Mouse (Mus musculus) hindbrain, embryonic 10.5 days (tissue): ENCODE measurements around the gene Ryr3. TPM values are rescaled to one million over a fixed set of nuclear protein-coding genes. Genes with fewer than 3 reads are reported as not detected.

Source experiments
- DNase-seq: peaks from one replicate; pipeline ENCODE4 v3.0.0-alpha.2; 2017; ENCODE audit warnings: low spot score
- H3K27ac ChIP-seq: fragments of 300-500 bp; sonication (generic); 2 replicates; pipeline ENCODE4 v1.5.1; 2016; ENCODE audit warnings: mild to moderate bottlenecking, moderate library complexity
- H3K27me3 ChIP-seq: fragments of 300-500 bp; sonication (generic); 2 replicates; pipeline ENCODE4 v1.6.1; 2016; ENCODE audit warnings: mild to moderate bottlenecking; ENCODE audit not compliant: poor library complexity, insufficient read depth, severe bottlenecking
- H3K36me3 ChIP-seq: fragments of 300-500 bp; sonication (generic); 2 replicates; pipeline ENCODE4 v1.6.1; 2016; ENCODE audit warnings: mild to moderate bottlenecking, moderate library complexity
- H3K4me1 ChIP-seq: fragments of 300-500 bp; sonication (generic); replicated peaks from 2 replicates; pipeline ENCODE4 v1.6.1; 2016; ENCODE audit warnings: mild to moderate bottlenecking
- H3K4me3 ChIP-seq: fragments of 300-500 bp; sonication (generic); 2 replicates; pipeline ENCODE4 v1.5.1; 2016; ENCODE audit warnings: mild to moderate bottlenecking, moderate library complexity
- H3K9me3 ChIP-seq: fragments of 300-500 bp; sonication (generic); 2 replicates; pipeline ENCODE4 v1.6.1; 2016; ENCODE audit warnings: mild to moderate bottlenecking, moderate library complexity
- WGBS: fragments of 180-500 bp; shearing (Covaris S2); methylation state at CpG from one replicate; pipeline ENCODE4 v1.1.7; 2016; 5-methylcytosine and 5-hydroxymethylcytosine counted together
- polyA plus RNA-seq: library from polyadenylated mRNA; unstranded; fragments of >200 nt; fragmentation: Nextera tagmentation; extraction: Ambion mirVana; gene quantifications from 2 replicates; pipeline ENCODE4 v1.2.1, GENCODE M21; 2016

Gene Ryr3
- polyA plus RNA-seq, 1 experiment from 2014 or later = 0.47 TPM

DNA sequence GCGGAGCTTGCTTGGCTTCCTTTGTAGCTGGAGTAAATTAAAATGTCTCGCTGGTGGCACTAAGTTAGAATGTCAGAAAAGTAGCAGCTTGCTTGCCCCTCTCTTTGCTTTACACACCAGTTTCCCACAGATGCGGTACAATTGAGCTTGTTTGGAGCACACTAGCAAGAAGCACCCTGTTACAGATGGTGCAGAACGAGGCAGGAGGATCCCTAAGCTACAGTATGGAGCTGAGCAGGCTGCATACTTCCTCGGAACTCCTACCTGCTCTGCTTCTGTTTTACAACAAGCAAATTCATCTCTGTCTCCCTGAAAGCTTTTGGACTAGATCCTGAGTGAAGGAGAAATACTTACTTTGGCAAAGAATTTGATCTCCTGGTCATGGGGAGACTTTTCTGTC is 465.5 kb downstream of the Ryr3 start:
- Histone ChIP-seq H3K4me3 (no peak overlapping the region), H3K36me3 (no peaks in the 10 kb centered on the region), H3K4me1 (no peaks in the 10 kb centered on the region), H3K27me3 (no peaks in the 10 kb centered on the region), H3K9me3 (no peaks in the 10 kb centered on the region), H3K27ac (no peak overlapping the region)
- WGBS = 89% methylated on average over 5 of the region's 5 CpGs
- DNase-seq = no peak

DNA sequence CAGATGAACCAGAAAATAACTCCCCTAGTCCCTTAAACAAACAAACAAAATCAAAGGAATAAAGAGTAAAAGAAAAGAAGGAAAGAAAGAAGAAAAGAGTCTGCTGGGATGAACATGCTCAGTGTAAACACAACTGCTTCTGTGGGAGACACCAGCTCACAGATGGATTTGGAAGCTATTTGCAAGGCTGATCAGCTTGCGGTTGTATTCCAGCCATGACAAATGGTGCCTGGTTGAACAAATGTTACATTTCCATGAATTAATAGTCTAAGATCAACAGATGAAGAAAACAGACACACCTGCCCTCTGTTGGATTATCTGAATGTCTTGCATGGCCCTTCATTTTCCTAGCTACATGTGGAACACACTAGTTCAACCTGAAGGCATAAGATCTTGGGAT is 468.4 kb downstream of the Ryr3 start:
- no peaks in the 10 kb centered on the region for H3K36me3 ChIP-seq
- no peaks in the 10 kb centered on the region for H3K4me1 ChIP-seq
- no peak for DNase-seq
- H3K27ac ChIP-seq = no peak overlapping the region
- WGBS = 91% methylated on average over 1 of the region's 1 CpGs
- H3K27me3 ChIP-seq = no peaks in the 10 kb centered on the region
- no peaks in the 10 kb centered on the region for H3K9me3 ChIP-seq
- H3K4me3 ChIP-seq = no peak overlapping the region

DNA sequence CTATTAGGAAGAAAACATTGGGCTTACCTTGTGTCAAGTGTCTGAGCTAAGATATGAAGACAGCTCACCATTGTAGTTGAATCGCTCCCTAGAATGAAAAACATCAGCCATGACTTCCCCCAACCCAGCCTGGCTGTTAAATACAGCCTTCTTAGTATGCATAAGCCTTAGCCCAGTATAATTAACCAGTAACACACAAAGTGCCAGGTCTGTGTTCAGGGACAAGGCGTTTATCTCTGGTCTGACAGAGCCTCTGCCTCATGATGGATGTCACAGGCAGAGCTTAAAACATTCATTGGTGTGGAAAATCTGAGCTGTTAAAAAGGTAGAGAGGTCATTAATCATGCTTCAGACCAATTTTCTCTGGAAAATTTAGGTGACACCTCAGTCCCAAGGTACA is 484.0 kb downstream of the Ryr3 start:
- 66% methylated on average over 2 of the region's 2 CpGs for WGBS
- Histone ChIP-seq H3K9me3 (no peaks in the 10 kb centered on the region), H3K4me3 (no peak overlapping the region), H3K4me1 (no peaks in the 10 kb centered on the region; the same call in 1 of the 2 replicates), H3K27ac (no peak overlapping the region), H3K36me3 (no peaks in the 10 kb centered on the region), H3K27me3 (no peaks in the 10 kb centered on the region)
- DNase-seq = peak; percentile 12

DNA sequence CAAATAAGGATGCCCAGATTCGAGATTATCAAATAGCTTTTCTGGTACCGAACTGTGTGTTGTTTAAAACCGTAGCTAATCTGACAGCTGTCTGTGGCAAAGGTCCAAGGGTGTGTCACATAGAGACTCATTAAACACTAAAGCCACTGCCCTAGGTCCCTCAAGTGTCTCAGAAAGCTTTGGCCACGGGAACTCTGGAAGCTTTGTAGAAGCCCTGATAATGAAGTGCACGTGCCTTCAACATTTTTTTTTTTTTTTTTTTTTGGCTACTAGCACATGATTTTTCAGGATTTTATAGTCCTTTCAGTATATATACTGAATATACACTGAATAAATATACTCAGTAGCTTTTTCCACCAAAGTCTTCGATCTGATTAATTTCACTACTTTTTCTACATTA is 489.1 kb downstream of the Ryr3 start:
- no peak for DNase-seq
- H3K36me3 ChIP-seq = no peaks in the 10 kb centered on the region
- H3K9me3 ChIP-seq = no peaks in the 10 kb centered on the region
- 62% methylated on average over 6 of the region's 6 CpGs for WGBS
- peaks cover 3% of the 10 kb centered on the region; the same call in 1 of the 2 replicates for H3K4me1 ChIP-seq
- no peaks in the 10 kb centered on the region for H3K27me3 ChIP-seq
- H3K27ac ChIP-seq = no peak overlapping the region
- no peak overlapping the region for H3K4me3 ChIP-seq

DNA sequence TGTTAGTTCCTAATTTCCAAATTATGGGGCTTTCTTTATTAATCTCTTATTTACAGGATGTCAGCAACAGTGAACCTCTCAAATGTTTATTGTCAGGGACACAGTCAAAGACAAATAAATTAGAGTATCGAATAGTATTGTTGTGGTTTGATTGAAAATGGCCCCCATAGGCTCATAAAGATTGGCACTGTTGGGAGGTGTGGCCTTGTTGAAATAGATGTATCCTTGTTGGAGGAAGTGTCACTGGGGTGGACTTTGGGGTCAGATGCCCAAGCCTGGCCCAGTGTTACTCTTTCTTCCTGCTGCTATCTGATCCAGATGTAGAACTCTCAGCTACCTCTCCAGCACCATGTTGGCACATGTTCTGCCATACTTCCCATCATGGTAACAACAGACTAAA is 495.7 kb downstream of the Ryr3 start:
- DNase-seq = no peak
- H3K27ac ChIP-seq = no peak overlapping the region
- 84% methylated on average over 1 of the region's 1 CpGs for WGBS
- no peaks in the 10 kb centered on the region for H3K27me3 ChIP-seq
- H3K9me3 ChIP-seq = no peaks in the 10 kb centered on the region
- peaks cover 11% of the 10 kb centered on the region for H3K4me1 ChIP-seq
- no peak overlapping the region for H3K4me3 ChIP-seq
- no peaks in the 10 kb centered on the region for H3K36me3 ChIP-seq

DNA sequence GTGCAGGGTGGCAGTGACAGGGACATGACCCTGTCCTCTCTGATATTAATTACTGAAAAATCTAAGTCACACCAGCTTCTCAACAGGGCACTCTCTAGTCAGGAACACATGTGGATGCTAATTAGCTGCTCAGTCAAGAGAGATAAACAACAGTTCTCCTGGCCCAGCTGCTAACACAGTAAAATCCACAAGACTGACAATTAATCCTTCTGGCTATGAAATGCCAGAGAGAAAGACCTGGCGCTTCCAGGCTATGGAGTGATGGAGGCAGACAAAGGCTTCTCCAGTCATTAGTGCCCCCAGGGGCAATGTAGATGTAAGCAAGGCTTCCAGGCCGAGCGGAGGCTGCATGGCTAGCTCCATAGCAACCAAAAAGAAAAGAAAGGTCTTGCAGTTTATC is 496.2 kb downstream of the Ryr3 start:
- Histone ChIP-seq H3K9me3 (no peaks in the 10 kb centered on the region), H3K36me3 (no peaks in the 10 kb centered on the region), H3K27ac (peak overlapping the region; percentile 69), H3K27me3 (no peaks in the 10 kb centered on the region), H3K4me3 (no peak overlapping the region), H3K4me1 (peaks cover 11% of the 10 kb centered on the region)
- DNase-seq = peak; percentile 35
- 17% methylated on average over 3 of the region's 3 CpGs for WGBS

DNA sequence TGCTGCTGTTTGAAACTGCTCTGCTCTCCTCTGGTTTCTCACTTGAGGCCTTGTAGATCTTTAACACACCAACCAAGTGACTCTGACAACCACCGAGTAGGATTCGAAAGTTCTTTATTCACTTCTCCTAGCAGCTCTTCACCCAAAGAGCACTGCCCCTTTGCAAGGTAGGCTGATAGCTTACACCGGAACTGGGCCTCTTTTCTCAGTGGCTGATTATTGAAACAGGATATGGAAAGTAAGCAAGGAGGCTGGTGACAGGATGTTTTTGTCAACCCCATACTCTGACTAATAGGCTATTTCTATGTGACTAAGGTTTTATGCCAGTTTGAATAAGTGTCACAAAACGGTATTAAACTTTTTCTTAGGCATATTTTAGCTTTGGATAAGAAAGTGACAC is 502.2 kb downstream of the Ryr3 start:
- WGBS = 81% methylated on average over 4 of the region's 4 CpGs

DNA sequence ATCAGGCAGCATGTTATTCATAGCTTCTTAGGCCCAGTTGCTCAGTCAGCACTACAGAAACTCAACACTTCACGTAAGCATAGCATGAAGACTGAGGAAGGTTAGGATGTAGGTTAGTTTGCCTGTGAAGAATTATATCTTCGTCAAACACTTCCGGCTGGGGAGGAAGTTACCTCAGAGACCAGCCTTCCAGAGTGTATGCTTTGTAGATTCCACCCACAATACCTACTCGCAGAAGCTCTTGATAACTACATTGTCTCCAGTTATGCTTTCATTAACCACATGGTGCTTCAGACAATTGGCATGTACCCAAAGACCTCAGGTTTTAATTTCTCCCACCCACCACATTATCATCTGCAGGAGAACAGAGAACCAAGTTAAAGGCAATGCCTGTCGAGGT is 535.1 kb downstream of the Ryr3 start:
- Histone ChIP-seq H3K4me3 (no peak overlapping the region), H3K36me3 (no peaks in the 10 kb centered on the region), H3K4me1 (peaks cover 5% of the 10 kb centered on the region; the same call in 1 of the 2 replicates), H3K27me3 (no peaks in the 10 kb centered on the region), H3K27ac (no peak overlapping the region), H3K9me3 (no peaks in the 10 kb centered on the region)
- DNase-seq = no peak
- 85% methylated on average over 5 of the region's 5 CpGs for WGBS

More for the DNA sequence above, 502.2 kb downstream of the Ryr3 start:
- H3K36me3 ChIP-seq = no peaks in the 10 kb centered on the region
- no peaks in the 10 kb centered on the region for H3K27me3 ChIP-seq
- no peak for DNase-seq
- no peak overlapping the region for H3K27ac ChIP-seq
- no peak overlapping the region for H3K4me3 ChIP-seq
- no peaks in the 10 kb centered on the region for H3K9me3 ChIP-seq
- no peaks in the 10 kb centered on the region for H3K4me1 ChIP-seq

DNA sequence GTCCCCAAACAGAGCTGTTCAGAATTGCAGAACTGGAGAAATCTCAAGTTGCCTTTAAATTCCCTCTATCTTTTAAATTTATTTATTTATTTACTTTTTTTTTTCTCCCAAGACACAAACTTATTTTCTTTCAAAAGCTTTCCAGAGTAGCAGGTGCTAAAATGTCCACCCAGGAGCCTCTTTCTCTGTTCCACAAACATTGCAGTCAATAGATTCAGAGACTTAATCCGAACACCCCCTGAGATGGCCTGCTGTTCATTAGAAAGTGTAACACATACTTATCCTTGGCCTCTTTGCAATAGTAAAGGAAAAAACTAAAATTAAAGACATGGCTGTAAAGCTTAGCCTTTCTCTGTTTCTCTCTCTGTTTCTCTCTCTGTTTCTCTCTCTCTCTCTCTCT is 539.6 kb downstream of the Ryr3 start:
- Histone ChIP-seq H3K27ac (no peak overlapping the region), H3K27me3 (no peaks in the 10 kb centered on the region), H3K4me3 (no peak overlapping the region), H3K36me3 (no peaks in the 10 kb centered on the region), H3K9me3 (no peaks in the 10 kb centered on the region), H3K4me1 (no peaks in the 10 kb centered on the region)
- WGBS = 51% methylated on average over 1 of the region's 1 CpGs
- no peak for DNase-seq

DNA sequence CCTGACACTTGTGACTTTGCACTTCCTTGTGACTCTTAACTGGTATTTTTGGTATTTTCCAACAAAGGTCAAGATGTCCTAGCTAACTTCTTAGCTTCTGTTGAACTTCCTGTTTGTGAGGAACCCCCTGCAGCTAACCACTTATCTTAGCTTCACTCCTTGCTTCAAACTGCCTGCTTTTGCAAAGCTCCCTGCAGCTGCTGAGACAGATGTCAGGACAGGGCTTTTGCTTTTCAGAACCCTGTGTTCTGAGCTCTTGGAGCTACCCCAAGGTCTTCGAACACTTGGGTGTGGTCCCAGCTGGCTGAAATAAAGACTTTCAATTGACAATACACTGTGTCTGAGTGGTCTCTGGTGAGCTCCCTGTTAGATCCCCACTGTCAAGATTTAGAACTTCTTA is 540.2 kb downstream of the Ryr3 start:
- 47% methylated on average over 1 of the region's 1 CpGs for WGBS
- H3K4me3 ChIP-seq = no peak overlapping the region
- no peak overlapping the region for H3K27ac ChIP-seq

DNA sequence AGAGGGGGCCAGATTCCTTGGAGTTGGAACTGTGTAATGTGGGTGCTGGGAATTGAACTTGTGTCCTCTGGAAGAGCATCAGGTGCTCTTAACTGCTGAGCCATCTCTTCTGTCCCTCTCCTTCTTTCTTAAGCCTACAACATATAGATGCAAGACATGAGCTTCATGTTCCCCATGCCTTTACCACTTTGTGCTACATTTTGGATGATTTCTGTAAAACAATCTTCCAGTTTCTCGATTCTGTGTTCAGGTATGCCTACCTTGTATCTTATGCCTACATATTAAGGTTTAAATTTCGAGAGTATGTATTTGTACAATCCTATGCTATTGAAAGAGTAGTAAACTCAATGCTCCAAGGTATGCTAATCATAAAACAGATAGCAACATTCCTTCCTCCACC is 540.7 kb downstream of the Ryr3 start:
- Histone ChIP-seq H3K27ac (no peak overlapping the region), H3K4me1 (no peaks in the 10 kb centered on the region), H3K4me3 (no peak overlapping the region), H3K27me3 (no peaks in the 10 kb centered on the region), H3K36me3 (no peaks in the 10 kb centered on the region), H3K9me3 (no peaks in the 10 kb centered on the region)
- WGBS = 95% methylated on average over 2 of the region's 2 CpGs
- no peak for DNase-seq

More for the DNA sequence above, 540.2 kb downstream of the Ryr3 start:
- H3K9me3 ChIP-seq = no peaks in the 10 kb centered on the region
- no peaks in the 10 kb centered on the region for H3K4me1 ChIP-seq
- H3K36me3 ChIP-seq = no peaks in the 10 kb centered on the region
- no peak for DNase-seq
- no peaks in the 10 kb centered on the region for H3K27me3 ChIP-seq

DNA sequence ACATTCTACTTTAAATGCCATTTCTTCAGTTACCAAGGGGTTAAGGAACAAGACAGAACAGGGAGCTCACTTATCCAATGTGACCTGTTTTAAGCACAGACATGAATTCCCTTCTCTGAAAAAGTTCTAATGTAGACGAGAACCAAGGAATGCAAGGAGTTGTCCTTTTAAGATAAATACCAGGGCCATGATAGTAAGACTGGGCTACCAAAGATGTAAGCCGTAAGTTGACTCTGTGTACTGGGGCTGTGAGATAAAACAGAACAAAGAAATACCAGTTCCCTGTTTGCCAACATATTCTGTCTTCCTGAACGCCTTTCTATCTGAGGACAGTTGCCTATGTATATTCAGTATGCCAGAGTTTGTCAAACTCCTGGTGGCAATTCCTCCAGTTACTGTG is 547.4 kb downstream of the Ryr3 start:
- no peak overlapping the region for H3K27ac ChIP-seq
- DNase-seq = no peak
- H3K9me3 ChIP-seq = no peaks in the 10 kb centered on the region
- no peaks in the 10 kb centered on the region for H3K27me3 ChIP-seq
- no peaks in the 10 kb centered on the region for H3K36me3 ChIP-seq
- no peak overlapping the region for H3K4me3 ChIP-seq
- 90% methylated on average over 3 of the region's 3 CpGs for WGBS
- H3K4me1 ChIP-seq = no peaks in the 10 kb centered on the region

DNA sequence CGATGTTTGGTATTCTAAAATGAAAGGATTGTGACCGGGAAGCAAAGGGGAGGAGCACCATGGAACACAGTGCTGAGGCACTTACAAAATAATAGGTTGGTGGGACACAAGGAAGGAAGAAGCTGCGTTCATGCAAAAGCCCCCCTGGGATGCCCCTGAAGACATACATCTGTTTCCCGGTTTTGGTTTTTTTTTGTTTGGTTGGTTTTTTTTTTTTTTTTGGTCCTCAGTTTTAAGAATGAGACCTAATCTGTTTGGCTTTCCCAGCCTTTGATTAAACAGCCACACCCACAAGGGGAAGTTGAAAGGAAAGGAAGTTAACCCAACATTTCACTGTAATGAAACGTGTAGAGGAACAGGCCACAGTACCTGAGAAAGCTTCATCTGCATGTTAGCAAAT is 560.8 kb downstream of the Ryr3 start:
- Histone ChIP-seq H3K4me3 (no peak overlapping the region), H3K4me1 (no peaks in the 10 kb centered on the region), H3K27ac (no peak overlapping the region), H3K36me3 (no peaks in the 10 kb centered on the region), H3K27me3 (no peaks in the 10 kb centered on the region), H3K9me3 (no peaks in the 10 kb centered on the region)
- no peak for DNase-seq
- 69% methylated on average over 5 of the region's 5 CpGs for WGBS

DNA sequence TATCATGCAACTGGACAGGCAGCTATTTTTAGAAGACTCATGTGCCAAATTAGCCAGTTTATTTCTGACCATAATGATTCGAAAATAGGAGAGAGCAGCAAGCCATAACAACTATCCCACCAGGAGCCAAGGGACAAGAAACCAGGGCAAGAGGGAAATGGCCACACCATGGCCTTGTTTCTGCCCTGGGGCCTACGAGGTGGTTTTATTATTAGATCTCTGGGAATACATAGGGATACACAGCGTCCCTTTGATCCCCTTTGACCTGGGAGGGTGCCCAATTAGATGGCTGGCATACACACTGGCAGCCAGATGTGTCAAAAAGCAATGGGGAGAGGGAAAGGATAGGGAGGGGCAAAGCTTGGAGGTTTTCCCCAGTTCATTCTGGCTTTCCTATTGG is 563.1 kb downstream of the Ryr3 start:
- H3K9me3 ChIP-seq = no peaks in the 10 kb centered on the region
- WGBS = 77% methylated on average over 3 of the region's 3 CpGs
- H3K4me3 ChIP-seq = no peak overlapping the region
- H3K27me3 ChIP-seq = no peaks in the 10 kb centered on the region
- DNase-seq = no peak
- no peaks in the 10 kb centered on the region for H3K36me3 ChIP-seq
- no peaks in the 10 kb centered on the region for H3K4me1 ChIP-seq
- H3K27ac ChIP-seq = no peak overlapping the region
